Mouse (Mus musculus) limb, embryonic 11.5 days (tissue): ENCODE data around the gene Taok1. TPM values are rescaled to one million over a fixed set of nuclear protein-coding genes. Genes with fewer than 3 reads are reported as not detected.

Source experiments
- ATAC-seq: fragments of 200-750 bp; cut with Nextera tagmentation; 2 replicates; pipeline ENCODE4 v1.8.0; 2017; ENCODE audit warnings: low read depth; ENCODE audit not compliant: insufficient number of reproducible peaks, low FRiP score, low TSS enrichment
- DNase-seq: peaks from one replicate; pipeline ENCODE4 v3.0.0-alpha.2; 2015; ENCODE audit warnings: low spot score
- H3K27ac ChIP-seq: fragments of 300-500 bp; sonication (generic); replicated peaks from 2 replicates; pipeline ENCODE4 v1.5.1; 2014; ENCODE audit warnings: low read depth, mild to moderate bottlenecking, low read length
- H3K27me3 ChIP-seq: fragments of 300-500 bp; sonication (generic); 2 replicates; pipeline ENCODE4 v1.6.1; 2014; ENCODE audit warnings: mild to moderate bottlenecking, low read length, mixed read lengths; ENCODE audit not compliant: control insufficient read depth, insufficient read depth
- H3K36me3 ChIP-seq: fragments of 300-500 bp; sonication (generic); 2 replicates; pipeline ENCODE4 v1.6.1; 2014; ENCODE audit warnings: mild to moderate bottlenecking, low read length, moderate library complexity, mixed read lengths; ENCODE audit not compliant: control insufficient read depth, insufficient read depth
- H3K4me1 ChIP-seq: fragments of 300-500 bp; sonication (generic); 2 replicates; pipeline ENCODE4 v1.6.1; 2014; ENCODE audit warnings: low read length, mixed read lengths; ENCODE audit not compliant: control insufficient read depth, insufficient read depth
- H3K4me2 ChIP-seq: fragments of 300-500 bp; sonication (generic); 2 replicates; pipeline ENCODE4 v1.6.1; 2014; ENCODE audit warnings: low read depth, mild to moderate bottlenecking, moderate library complexity; ENCODE audit not compliant: severe bottlenecking
- H3K4me3 ChIP-seq: fragments of 300-500 bp; sonication (generic); 2 replicates; pipeline ENCODE4 v1.5.1; 2014; ENCODE audit warnings: low read depth, low read length
- H3K9ac ChIP-seq: fragments of 300-500 bp; sonication (generic); 2 replicates; pipeline ENCODE4 v1.6.1; 2014; ENCODE audit warnings: mild to moderate bottlenecking, low read length
- H3K9me3 ChIP-seq: fragments of 300-500 bp; sonication (generic); 2 replicates; pipeline ENCODE4 v1.6.1; 2016; ENCODE audit warnings: low read length; ENCODE audit not compliant: control insufficient read depth
- WGBS: fragments of 180-500 bp; shearing (Covaris S2); extraction: QIAGEN DNeasy Blood & Tissue Kit; methylation state at CpG from one replicate; pipeline ENCODE4 v1.1.7; 2014; 5-methylcytosine and 5-hydroxymethylcytosine counted together
- polyA plus RNA-seq: library from polyadenylated mRNA; unstranded; fragments of >200 nt; fragmentation: Nextera tagmentation; extraction: Ambion mirVana; gene quantifications from 2 replicates; pipeline ENCODE4 v1.2.1, GENCODE M21; 2014

The Taok1 gene
- polyA plus RNA-seq, 1 experiment from 2014 or later: 13.1 TPM

GRCm38 (mm10) chr11:77488771-77489581, 118.6 kb downstream of the Taok1 start:
- 2% methylated on average over 55 of the region's 55 CpGs for WGBS
- H3K27ac ChIP-seq: peak overlapping the region; percentile 9; the same call in 1 of the 2 replicates

GRCm38 (mm10) chr11:77486798-77487197, 120.8 kb downstream of the Taok1 start:
- DNase-seq: no peak

More at GRCm38 (mm10) chr11:77488771-77489581, 118.6 kb downstream of the Taok1 start:
- DNase-seq (peak; percentile 59), ATAC-seq (no peak)
- peak overlapping the region; percentile 91 for H3K9ac ChIP-seq
- peak overlapping the region; percentile 68 for H3K4me3 ChIP-seq
- no peaks in the 10 kb centered on the region for H3K36me3 ChIP-seq
- no peaks in the 10 kb centered on the region for H3K27me3 ChIP-seq
- H3K9me3 ChIP-seq: no peaks in the 10 kb centered on the region
- peak overlapping the region; percentile 52 for H3K4me2 ChIP-seq
- peaks cover 46% of the 10 kb centered on the region for H3K4me1 ChIP-seq

GRCm38 (mm10) chr11:77485229-77485628, 122.4 kb downstream of the Taok1 start:
- Histone ChIP-seq H3K9ac (no peak overlapping the region), H3K4me2 (peak overlapping the region; percentile 18; the same call in 1 of the 2 replicates), H3K4me1 (peaks cover 37% of the 10 kb centered on the region), H3K27ac (peak overlapping the region; percentile 57), H3K9me3 (no peaks in the 10 kb centered on the region), H3K4me3 (no peak overlapping the region), H3K36me3 (no peaks in the 10 kb centered on the region), H3K27me3 (no peaks in the 10 kb centered on the region)
- DNase-seq (peak; percentile 49), ATAC-seq (no peak)
- WGBS: 40% methylated on average over 6 of the region's 6 CpGs

More at GRCm38 (mm10) chr11:77486798-77487197, 120.8 kb downstream of the Taok1 start:
- Histone ChIP-seq H3K9ac (no peak overlapping the region), H3K4me2 (no peak overlapping the region; the same call in 1 of the 2 replicates), H3K27me3 (no peaks in the 10 kb centered on the region), H3K27ac (0 out of 2 replicates have a peak overlapping the region, but pooled peaks have one; percentile 18), H3K4me1 (peaks cover 38% of the 10 kb centered on the region), H3K9me3 (no peaks in the 10 kb centered on the region), H3K36me3 (no peaks in the 10 kb centered on the region), H3K4me3 (no peak overlapping the region)
- WGBS: 82% methylated on average over 5 of the region's 5 CpGs
- no peak for ATAC-seq

- H3K4me3 ChIP-seq: no peak overlapping the region
- H3K9me3 ChIP-seq: no peaks in the 10 kb centered on the region
- DNase-seq: no peak
- 66% methylated on average over 11 of the region's 11 CpGs for WGBS
- H3K4me2 ChIP-seq: no peak overlapping the region
- no peak for ATAC-seq
- no peak overlapping the region for H3K9ac ChIP-seq
- H3K36me3 ChIP-seq: no peaks in the 10 kb centered on the region
- H3K27ac ChIP-seq: no peak overlapping the region
- H3K27me3 ChIP-seq: no peaks in the 10 kb centered on the region
- peaks cover 34% of the 10 kb centered on the region for H3K4me1 ChIP-seq
Observed at GRCm38 (mm10) chr11:77483510-77484255, 123.9 kb downstream of the Taok1 start.

- ATAC-seq (no peak), DNase-seq (no peak)
- Histone ChIP-seq H3K4me2 (no peak overlapping the region), H3K36me3 (no peaks in the 10 kb centered on the region), H3K27ac (no peak overlapping the region), H3K9ac (no peak overlapping the region), H3K9me3 (no peaks in the 10 kb centered on the region), H3K4me3 (no peak overlapping the region), H3K4me1 (peaks cover 28% of the 10 kb centered on the region), H3K27me3 (no peaks in the 10 kb centered on the region)
- 63% methylated on average over 3 of the region's 3 CpGs for WGBS
Observed at GRCm38 (mm10) chr11:77483043-77483442, 124.6 kb downstream of the Taok1 start.

Other genes with a start within 250 kb of the Taok1 start
- 0.28 and 0.29 TPM in 2 replicates for gene Coro6, start 145.4 kb downstream of the Taok1 start, polyA plus RNA-seq
- 12.8 and 13.3 TPM in 2 replicates for gene Ankrd13b, start 118.1 kb downstream of the Taok1 start, polyA plus RNA-seq
- 16.4 and 17.0 TPM in 2 replicates for gene Git1, start 114.3 kb downstream of the Taok1 start, polyA plus RNA-seq
- 0.71 and 1.3 TPM in 2 replicates for gene Abhd15, start 92.7 kb downstream of the Taok1 start, polyA plus RNA-seq
- gene Trp53i13, start 91.8 kb downstream of the Taok1 start, polyA plus RNA-seq: 42.2 and 43.4 TPM in 2 replicates
- gene Gm10392, start 88.6 kb downstream of the Taok1 start, polyA plus RNA-seq: 0.17 TPM in 1 of 2 replicates, not detected in the other
- gene Nufip2, start 78.3 kb upstream of the Taok1 start, polyA plus RNA-seq: 4.6 and 5.7 TPM in 2 replicates
- gene Cryba1, start 117.5 kb upstream of the Taok1 start, polyA plus RNA-seq: not detected in 2 replicates
- gene Myo18a, start 155.4 kb upstream of the Taok1 start, polyA plus RNA-seq: 17.1 and 17.5 TPM in 2 replicates
- 0.47 and 0.68 TPM in 2 replicates for gene Gm10277, start 179.9 kb upstream of the Taok1 start, polyA plus RNA-seq